Mouse (Mus musculus) layer of hippocampus, adult 18-20 months (tissue): ENCODE measurements around the gene Cactin. TPM values are rescaled to one million over a fixed set of nuclear protein-coding genes. Genes with fewer than 3 reads are reported as not detected.

Experiments
- DNase-seq, 2 experiments: peaks; one replicate each; pipeline ENCODE4 v3.0.0; 2022; ENCODE audit warnings: low spot score in 2 of 2
- microRNA-seq, 2 experiments: library from miRNA; unstranded; fragments of <30 nt; microRNA quantifications; one replicate each; pipeline ENCODE4 v1.2.0; 2021
- total RNA-seq, 2 experiments: library from RNA; stranded (reverse); gene quantifications; 2 replicates each; pipeline ENCODE4 v1.2.3; 2021

Gene Cactin
- total RNA-seq, 2 experiments from 2014 or later = 31.1 to 31.2 TPM

DNA sequence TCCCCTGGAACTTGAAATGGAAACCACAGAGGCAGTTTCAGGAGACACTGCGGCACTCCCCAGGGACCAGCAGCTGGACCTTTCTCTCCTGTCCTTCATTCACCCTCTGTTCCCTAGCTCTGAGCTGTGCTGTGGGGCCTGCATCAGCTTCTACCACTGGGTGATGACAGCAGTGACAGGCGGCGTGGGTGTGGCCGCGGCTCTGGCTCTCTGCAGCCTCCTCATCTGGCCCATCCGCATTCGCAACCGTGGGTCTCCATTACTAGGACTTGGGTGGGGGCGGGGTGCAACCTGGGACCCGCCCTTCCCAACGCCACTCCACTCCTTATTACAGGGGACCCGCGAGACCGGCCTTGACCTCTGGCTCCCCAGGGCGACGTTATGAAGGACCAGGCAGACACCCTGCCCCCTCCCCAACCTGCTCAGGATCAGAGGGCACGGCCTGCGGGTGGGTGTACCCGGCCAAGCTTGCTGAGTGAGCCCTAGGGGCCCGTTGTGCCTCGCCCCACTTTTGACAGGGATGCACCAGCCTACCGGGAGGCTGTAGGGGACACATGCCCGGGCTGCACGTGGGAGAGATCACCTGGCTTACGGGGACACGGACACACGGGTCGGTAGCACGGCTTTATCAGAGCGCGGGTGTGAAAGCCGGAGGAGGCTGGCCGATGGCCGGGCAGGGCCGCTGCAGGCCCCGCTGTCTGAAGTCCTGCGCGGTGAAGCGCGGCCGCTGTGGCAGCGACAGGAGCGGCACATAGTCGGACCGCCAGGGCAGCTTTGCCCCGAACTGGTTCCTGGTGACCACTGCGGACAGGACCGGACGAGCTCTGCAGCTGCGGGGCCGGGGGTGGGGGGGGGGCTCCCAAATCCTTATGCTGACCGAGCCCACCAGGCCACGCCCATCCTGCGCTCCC is 42.8 kb downstream of the Cactin start:
- DNase-seq = no peak

DNA sequence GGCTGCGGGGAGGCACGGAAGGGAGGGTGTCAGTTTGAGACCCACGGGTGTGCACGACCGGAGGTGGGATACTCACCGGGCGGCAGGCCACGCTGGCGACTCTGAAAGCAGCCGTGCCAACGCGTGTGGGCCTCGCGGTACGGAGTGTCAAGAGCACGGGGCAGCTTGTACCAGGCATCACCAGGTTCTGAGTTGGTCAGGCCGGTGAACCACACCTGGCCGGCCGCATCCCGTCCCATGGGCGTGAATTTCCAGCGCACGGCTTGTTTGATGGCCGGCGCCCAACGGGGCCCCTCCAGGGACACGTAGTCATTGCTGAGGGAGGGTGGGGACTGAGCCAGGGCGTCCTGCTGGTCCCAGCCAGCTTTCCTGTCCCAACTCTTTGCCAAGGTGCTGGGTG is 43.8 kb downstream of the Cactin start:
- DNase-seq = no peak

DNA sequence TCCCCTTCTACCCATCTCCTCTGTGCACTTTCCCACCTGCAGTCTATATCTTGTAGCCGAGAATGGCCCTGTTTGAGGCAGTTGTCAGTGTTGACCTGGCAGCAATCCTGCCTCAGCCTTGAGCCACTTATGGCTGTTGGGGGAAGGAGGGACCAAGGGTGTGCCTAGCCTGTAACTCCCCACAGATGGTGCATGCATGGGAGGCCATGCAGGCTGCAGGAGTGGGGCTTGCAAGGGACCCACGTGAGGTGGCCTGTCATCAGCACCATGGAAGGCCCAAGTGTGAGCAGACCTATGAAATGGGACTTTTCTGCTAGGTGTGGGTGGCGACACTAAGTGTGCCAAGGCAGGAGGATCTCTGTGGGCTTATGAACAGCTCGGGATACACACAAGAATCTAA is 44.2 kb downstream of the Cactin start:
- DNase-seq = no peak

DNA sequence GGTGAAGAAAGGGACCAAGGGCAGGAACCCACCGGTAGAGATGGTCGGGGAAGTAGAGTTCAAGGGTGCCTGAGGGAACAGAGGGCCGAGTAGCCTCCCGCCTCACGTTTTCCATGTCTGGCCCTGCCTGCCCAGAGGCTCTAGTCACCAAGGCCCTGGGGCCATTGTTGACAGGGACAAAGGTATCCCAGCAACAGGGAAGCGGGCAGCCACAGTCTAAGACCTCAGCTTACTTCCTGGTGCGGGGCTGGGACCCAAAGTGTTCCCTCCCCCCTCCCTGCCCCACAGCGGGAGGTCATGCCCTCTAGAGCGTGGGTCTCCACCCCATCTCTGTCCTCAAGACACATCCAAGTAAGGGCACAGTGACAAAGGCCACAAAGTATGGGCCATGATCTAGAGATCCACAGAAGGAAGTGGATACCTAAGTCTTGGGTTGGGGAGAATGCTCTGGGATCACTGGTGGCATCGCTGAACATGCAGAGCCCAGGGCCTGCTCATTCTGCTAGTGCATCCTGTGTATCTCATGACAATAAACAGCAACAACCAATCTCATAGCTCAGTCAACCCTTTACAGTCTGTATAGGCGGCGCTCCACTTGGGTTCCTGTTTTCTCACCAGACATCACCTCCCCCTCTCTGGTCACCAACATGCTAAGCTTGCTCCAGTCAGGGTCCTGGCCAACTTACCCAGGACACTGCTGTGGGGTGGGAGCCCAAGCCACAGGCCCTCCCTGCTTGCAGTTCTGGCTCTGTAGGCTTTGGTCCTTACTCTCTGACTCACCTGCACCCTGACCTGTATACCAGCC is 45.0 kb downstream of the Cactin start, which contains the start of gene 4930404N11Rik:
TSS of gene 4930404N11Rik (minus strand) at position 145 of the 805 bp plus-strand sequence.
- DNase-seq = no peak

DNA sequence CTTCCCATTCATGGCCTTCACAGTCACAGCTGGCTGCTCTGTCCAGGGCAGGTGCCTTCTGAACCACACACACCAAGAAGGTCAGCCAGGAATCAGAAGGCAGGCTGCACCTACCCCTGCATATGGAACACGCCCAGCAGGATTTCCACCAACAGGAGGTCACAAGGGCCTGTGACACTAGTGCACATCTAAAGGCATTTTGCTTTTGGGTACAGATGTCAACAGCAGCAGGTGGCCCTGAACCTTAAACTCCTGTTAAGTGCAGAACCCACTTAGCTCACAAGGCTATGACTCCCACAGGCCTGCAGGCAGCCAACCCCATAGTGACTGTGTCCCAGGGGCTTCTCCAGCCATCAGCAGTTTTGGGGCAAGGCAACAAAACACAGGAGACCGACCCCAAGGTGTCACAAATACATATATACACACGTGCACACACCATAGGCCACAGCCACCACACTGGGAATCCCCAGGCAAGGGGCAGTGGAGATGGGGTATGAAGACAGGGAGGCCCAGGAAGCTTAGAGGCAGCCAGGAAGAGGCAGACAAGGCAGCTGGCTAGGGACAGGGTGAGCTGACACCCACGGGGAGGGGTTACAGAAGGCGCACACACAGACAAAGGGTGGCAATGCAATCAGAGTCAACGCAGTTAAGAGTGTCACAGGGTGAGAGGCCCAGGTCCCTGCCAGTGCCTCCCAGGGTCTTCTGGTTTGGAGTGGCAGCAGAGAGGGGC is 45.7 kb downstream of the Cactin start:
- no peak for DNase-seq

DNA sequence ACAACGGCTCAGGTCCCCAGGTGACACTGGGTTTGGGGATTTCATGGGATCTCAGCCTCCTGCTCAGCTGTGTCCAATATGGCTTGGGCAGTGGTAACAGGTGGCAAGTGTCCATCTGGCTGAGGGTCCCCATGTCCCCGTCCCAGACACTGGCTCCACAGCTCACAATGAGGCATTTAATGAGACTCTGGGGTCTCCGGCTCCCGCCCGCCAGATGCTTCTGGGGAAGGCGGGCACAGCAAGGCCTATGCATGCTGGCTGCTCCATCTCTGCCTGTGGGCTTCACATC is 46.2 kb downstream of the Cactin start:
- DNase-seq = no peak

DNA sequence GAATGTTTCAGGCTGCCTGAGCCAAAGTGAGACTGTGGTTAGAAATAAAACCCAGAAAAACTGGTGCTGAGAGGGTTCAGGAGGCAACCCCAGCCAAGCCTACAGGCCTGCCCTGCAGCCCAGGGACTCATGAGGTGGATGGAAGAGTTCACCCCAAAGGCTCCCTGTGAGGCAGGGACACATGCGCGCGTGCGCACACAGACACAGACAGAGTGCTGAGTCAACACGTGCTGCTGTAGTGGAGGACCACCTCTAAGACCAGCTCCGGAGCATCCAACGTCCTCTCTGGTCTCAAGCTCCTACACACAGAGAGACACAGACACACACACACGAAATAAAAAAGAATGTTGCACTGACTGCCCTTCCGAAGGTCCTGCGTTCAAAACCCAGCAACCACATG is 54.4 kb downstream of the Cactin start:
- no peak for DNase-seq

Small RNA genes lying within 50 kb of the gene (microRNA-seq; reads per million reads assigned to microRNA genes)
- 21.3 to 22.2 reads per million in 2 experiments for gene Mir3057

Other genes starting within 250 kb of the Cactin start
- gene Creb3l3, start 222.2 kb upstream of the Cactin start, total RNA-seq = under 1 TPM; 0.57 to 0.63 TPM
- gene Map2k2, start 215.2 kb upstream of the Cactin start, total RNA-seq = 100 to 1,000 TPM; 130 to 136 TPM
- 100 to 1,000 TPM; 122 to 126 TPM for gene Zbtb7a, start 185.9 kb upstream of the Cactin start, total RNA-seq
- 10 to 100 TPM; 27.5 to 30.8 TPM for gene Pias4, start 153.2 kb upstream of the Cactin start, total RNA-seq
- 100 to 1,000 TPM; 907 to 934 TPM for gene Eef2, start 144.5 kb upstream of the Cactin start, total RNA-seq
- 10 to 100 TPM; 71.9 to 76.4 TPM for gene Dapk3, start 138.1 kb upstream of the Cactin start, total RNA-seq
- not detected for gene 4930442H23Rik, start 137.3 kb upstream of the Cactin start, total RNA-seq
- gene Nmrk2, start 119.1 kb upstream of the Cactin start, total RNA-seq = under 1 TPM; 0.23 to 0.27 TPM
- gene Atcay, start 90.3 kb upstream of the Cactin start, total RNA-seq = 100 to 1,000 TPM; 150 to 155 TPM
- 10 to 100 TPM; 57.6 to 63.6 TPM for gene Zfr2, start 87.9 kb upstream of the Cactin start, total RNA-seq
- gene Matk, start 68.2 kb upstream of the Cactin start, total RNA-seq = 100 to 1,000 TPM; 204 to 214 TPM
- 10 to 100 TPM; 36.9 to 40.4 TPM for gene Mrpl54, start 54.2 kb upstream of the Cactin start, total RNA-seq
- 10 to 100 TPM; 39.3 to 40.9 TPM for gene Apba3, start 54.1 kb upstream of the Cactin start, total RNA-seq
- 1 to 10 TPM in 1 of 2 experiments, under 1 TPM in 1; 0.62 to 1.7 TPM for gene Tjp3, start 29.5 kb upstream of the Cactin start, total RNA-seq
- gene Pip5k1c, start 28.1 kb upstream of the Cactin start, total RNA-seq = 100 to 1,000 TPM; 303 to 304 TPM
- gene Tbxa2r, start 7.6 kb downstream of the Cactin start, total RNA-seq = 1 to 10 TPM in 1 of 2 experiments, under 1 TPM in 1; 0.74 to 1.0 TPM
- 1 to 10 TPM; 1.8 TPM for gene Gipc3, start 22.2 kb downstream of the Cactin start, total RNA-seq
- 10 to 100 TPM; 32.4 to 37.0 TPM for gene Hmg20b, start 29.4 kb downstream of the Cactin start, total RNA-seq
- gene Mfsd12, start 36.4 kb downstream of the Cactin start, total RNA-seq = 10 to 100 TPM; 42.2 to 44.4 TPM
- 1 to 10 TPM; 1.6 to 2.0 TPM for gene 4930404N11Rik, start 44.7 kb downstream of the Cactin start, total RNA-seq
- 10 to 100 TPM; 70.8 to 72.5 TPM for gene Fzr1, start 57.4 kb downstream of the Cactin start, total RNA-seq
- 10 to 100 TPM; 82.0 to 82.9 TPM for gene Dohh, start 63.3 kb downstream of the Cactin start, total RNA-seq
- 1 to 10 TPM; 4.1 to 4.8 TPM for gene Gm48551, start 63.4 kb downstream of the Cactin start, total RNA-seq
- gene Gm48552, start 67.9 kb downstream of the Cactin start, total RNA-seq = 1 to 10 TPM; 4.2 to 6.9 TPM
- 1 to 10 TPM; 1.8 to 2.4 TPM for gene Smim24, start 71.9 kb downstream of the Cactin start, total RNA-seq
- 10 to 100 TPM; 54.2 to 54.7 TPM for gene Nfic, start 134.5 kb downstream of the Cactin start, total RNA-seq
- 100 to 1,000 TPM; 268 TPM for gene Celf5, start 161.6 kb downstream of the Cactin start, total RNA-seq
- gene Ncln, start 175.3 kb downstream of the Cactin start, total RNA-seq = 10 to 100 TPM; 77.5 to 87.4 TPM
- under 1 TPM; 0.53 to 0.94 TPM for gene S1pr4, start 179.0 kb downstream of the Cactin start, total RNA-seq
- 1 to 10 TPM; 3.9 to 4.4 TPM for gene Gna15, start 203.1 kb downstream of the Cactin start, total RNA-seq
- gene Gna11, start 224.1 kb downstream of the Cactin start, total RNA-seq = 100 to 1,000 TPM; 124 to 126 TPM
- 100 to 1,000 TPM; 765 to 778 TPM for gene Aes, start 238.4 kb downstream of the Cactin start, total RNA-seq